Mouse (Mus musculus): ENCODE measurements around the gene Tmem238l. TPM values are rescaled to one million over a fixed set of nuclear protein-coding genes. Genes with fewer than 3 reads are reported as not detected.

Tmem238l gene
- total RNA-seq (2022), result not detected

DNA sequence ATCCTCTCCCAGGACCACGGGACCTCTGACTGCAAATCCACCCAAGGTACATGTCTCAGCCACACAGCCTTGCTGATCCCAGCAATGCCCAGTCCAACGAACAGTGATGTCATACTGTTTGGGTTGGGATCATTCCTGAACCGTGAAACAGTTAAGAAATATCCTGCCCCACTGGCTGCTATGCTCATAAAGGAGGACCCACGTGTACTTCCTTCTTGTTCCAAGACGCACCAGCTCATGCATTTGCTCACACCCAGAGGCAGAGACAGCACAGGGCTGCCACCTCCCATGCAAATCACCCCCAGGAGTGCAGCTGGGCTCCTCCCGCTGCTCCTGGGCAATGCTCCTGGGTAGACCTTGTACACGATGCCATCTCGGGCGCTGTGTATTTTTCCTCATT, at the start of gene Tmem238l:
TSS of gene Tmem238l (plus strand) at position 336 of the 400 bp plus-strand sequence.
- no peak for DNase-seq (ENCODE audit: low spot score in 2 of 2)

GRCm38 (mm10) chr11:66911811-66912210, 44.6 kb upstream of the Tmem238l start, which contains the start of gene Pirt:
Gene Pirt, plus strand, starts transcription at chr11:66911981.
- no peak for DNase-seq (ENCODE audit: low spot score in 2 of 2)

DNA sequence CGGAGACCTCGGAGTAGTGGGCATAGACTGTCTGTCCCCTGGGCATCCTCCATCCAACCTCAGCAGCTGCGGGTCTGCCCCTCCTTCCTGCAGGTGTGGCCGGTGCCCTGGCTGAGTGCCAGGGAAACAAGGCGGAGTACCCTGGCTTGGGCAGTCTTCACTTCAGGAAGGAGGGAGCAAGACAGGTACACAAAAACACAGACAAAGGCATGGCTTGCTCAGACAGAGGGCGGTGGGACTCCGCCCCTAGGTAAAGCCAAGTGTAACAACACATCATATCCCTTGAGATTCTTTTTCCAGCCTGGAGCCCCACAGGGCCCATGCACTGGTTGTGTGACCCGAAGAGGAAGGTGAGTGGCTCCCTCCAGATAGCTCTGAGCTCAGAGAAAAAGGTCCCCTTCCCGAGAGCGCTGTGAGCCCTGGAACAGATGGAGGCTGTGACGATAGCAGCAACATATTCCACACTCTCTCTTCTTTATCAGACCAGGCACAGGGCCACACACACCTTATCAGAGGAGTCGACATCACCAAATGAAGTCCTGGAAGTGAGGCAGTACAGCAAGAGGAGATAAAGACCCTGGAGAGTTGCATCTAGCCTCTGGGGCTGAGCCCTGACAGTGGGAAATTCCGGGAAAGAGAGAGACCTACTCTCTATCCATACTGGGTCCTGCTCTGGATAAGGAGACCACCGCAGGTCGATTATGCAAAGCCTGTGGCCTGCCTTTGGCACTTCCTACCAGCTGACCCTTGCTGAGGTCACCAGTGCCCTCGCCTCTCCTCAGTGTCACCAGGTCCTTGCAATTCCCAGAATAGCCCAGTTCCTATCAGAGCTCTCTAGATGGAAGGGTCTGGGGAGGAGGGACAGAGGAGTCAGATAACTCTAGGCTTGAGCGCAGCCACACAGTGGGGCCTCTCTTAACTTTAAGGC, 43.6 kb upstream of the Tmem238l start:
- no peak for DNase-seq (ENCODE audit: low spot score in 2 of 2)

GRCm38 (mm10) chr11:66914249-66914648, 42.2 kb upstream of the Tmem238l start:
- peak in 1 of 2 experiments; percentile 43 for DNase-seq (ENCODE audit: low spot score in 2 of 2)

DNA sequence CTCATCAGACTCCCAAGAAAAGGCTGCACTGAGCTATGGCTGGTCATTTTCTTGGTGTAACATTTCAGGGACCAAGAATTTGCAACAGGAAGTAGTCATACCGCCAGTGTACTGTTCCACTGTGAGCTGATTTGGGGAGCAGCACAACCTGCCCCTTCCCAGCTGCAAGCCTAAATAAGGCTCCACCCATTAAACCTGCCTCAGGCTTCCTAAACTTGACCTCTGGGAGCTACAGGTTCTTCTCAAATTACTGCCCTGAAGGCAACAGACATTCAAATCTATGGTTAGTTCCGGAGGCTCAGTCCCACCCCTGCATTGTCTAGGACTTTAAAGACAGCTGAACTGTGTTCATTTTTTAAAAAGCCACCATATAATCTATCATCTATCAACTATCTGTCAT, 36.4 kb upstream of the Tmem238l start:
- no peak for DNase-seq (ENCODE audit: low spot score in 2 of 2)

- no peak for DNase-seq (ENCODE audit: low spot score in 2 of 2)
Observed at GRCm38 (mm10) chr11:66924095-66924823, 32.2 kb upstream of the Tmem238l start.

- DNase-seq (ENCODE audit: low spot score in 2 of 2), result no peak
Observed at GRCm38 (mm10) chr11:66928311-66928710, 28.1 kb upstream of the Tmem238l start.

DNA sequence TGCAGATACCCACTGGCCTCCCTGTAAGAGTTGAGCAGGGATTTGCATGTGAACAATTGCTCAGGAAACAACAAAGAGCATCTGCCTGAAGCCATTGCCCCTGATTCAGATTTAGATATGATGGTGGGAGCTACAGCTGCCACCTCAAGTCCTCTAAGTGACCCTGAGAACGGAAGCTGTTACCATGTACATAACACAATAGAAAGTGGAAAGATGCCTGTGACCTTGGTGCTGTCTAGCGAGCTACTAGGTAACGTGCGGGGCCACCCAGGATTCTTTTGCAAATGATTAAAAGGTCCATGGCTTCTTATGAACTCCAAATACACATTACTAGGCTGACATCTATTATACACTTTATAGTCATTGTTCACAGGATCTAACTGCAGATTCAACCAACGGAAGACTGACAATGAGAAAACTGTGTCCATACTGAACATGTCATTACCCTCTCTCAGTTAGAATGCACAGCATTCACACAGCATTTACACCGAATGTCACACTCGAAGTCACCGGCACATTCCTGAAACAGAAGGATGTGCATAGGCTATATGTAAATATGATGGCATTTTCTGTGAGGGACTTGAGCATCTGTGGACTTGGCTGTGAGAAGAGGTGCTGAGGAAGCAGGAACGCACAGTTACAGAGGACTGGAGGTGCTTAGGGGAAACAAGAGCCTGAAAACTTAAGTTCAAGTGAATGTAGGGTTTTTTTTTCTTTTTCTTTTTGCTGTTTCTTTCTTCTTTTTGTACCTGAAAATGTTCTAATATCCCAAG, 23.4 kb upstream of the Tmem238l start:
- DNase-seq (ENCODE audit: low spot score in 2 of 2), result no peak

DNA sequence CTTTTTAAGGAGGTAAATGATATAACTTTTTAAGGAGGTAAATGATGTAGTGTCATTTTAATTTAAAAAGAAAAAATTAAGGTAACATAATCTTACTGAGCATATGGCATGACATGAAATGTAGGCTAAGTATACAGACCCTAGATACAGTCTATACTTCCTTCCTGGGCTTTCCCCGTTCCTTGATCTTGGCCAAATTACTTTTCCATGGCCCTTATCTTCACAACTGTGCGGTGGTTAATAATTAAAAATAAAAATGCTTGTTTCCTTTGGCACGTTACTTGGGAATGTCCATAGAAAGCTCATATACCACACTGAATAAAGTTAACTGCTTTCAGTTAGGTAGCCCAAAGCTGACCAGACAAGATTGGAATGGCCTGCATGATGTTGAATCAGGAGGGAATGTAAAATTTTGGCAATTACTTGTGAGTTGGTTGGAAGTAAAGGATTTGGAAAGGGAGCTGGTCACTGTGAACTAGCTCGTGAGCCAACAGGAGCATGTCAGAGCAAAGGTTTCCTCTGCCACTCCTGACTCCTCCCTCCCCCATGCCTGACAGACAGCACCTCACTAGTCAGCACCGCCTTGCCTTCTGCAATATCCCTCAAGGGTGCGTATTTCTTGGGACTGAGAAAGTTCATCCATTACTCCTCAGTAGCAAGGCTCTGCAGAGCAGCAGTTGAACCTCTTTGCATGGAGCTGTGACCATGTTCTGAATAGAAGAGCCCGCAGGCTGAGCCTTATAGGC, 21.8 kb upstream of the Tmem238l start:
- no peak for DNase-seq (ENCODE audit: low spot score in 2 of 2)

GRCm38 (mm10) chr11:66942011-66942410, 14.4 kb upstream of the Tmem238l start:
- no peak for DNase-seq (ENCODE audit: low spot score in 2 of 2)

- no peak for DNase-seq (ENCODE audit: low spot score in 2 of 2)
Observed at GRCm38 (mm10) chr11:66945224-66945767, 11.1 kb upstream of the Tmem238l start.

DNA sequence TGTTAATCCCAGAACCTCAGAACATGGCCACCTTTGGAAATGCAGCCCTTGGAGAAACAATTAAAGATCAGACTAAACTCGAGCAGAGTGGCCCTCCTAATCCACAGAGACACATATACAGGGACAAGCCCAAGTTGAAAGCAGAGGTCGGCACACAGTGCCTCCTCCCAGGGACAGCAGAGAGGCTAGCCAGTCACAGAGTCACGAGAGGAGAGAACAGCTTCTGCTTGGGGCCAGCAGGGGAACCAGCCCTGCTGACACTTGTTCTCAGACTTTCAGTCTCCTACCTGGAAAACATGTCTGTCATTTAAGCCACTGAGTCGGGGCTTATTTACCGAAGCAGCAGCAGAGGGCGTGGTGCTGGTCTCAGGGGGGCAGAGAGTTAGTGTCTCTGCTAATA, 9.9 kb upstream of the Tmem238l start:
- no peak for DNase-seq (ENCODE audit: low spot score in 2 of 2)

DNA sequence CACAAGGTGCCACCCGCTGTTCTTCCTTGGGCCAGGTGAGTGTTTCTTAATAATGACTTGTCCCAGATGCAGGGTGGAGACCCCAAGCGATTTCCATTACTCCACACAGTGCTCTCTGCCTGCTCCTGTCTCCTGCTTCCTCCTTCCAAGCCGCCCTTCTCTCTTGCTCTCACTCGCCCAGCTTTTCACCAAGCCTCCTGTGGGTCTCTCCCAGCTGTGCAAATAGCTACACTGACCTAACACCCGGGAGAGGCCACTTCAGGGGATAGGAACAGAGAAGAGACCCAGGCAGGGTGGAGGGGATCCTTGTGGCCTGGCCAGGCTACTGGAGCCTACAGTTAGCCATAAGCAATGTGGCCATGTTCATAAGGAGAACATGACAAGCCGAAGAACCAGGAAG, 9.5 kb upstream of the Tmem238l start:
- DNase-seq (ENCODE audit: low spot score in 2 of 2), result no peak

DNA sequence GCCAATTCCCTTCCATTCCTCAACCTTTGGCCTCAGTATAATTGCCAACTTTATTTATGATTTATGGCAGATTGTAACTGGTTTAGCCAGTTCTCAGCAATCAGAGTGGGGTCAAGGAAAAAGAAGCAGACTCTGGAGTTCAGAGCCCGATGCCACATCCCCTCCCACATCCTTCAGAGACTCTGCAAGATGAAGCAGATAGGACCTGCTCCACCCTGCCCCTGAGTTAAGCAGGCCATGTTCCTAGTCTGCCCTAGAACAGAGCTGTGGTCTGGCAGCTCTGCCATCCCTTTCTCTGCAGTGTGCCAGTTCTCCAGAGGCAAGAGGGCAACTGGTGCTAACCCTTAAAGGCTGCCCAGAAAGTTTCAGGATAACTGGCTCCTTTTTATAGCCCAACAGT, 4.4 kb downstream of the Tmem238l start:
- DNase-seq (ENCODE audit: low spot score in 2 of 2), result no peak

DNA sequence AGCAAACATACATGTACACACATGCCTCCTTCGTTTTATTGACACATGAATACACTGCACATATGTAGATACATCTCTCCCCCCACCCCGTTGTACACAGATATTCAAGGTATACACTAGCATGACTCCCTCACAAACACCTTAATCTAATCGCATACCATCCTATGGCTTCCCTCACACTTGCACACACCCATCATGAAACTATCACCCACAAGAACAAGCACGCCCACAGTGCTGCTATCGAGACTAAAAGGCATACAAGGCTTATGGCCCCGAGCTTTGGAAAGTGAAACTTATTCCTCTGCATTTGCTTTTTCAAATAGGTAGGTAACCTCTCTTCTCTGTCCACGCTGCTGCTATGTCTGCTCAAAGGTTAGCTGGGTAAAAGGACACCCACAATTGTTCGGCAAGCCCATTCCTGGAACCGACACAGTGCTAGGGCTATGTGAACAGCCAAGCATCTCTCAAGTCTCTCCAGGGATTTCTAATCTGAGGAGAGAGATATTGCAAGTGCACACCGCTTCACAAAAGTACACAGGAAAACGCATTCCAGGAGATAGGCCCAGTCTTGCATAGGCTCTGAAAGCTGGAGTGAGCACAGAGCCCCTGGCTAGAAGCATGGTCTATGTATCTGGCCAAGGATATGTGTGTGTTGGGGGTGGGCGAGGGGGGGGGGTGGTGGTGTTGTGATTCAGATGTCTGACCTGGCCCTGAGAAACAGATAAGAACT, 5.2 kb downstream of the Tmem238l start:
- no peak for DNase-seq (ENCODE audit: low spot score in 2 of 2)

DNA sequence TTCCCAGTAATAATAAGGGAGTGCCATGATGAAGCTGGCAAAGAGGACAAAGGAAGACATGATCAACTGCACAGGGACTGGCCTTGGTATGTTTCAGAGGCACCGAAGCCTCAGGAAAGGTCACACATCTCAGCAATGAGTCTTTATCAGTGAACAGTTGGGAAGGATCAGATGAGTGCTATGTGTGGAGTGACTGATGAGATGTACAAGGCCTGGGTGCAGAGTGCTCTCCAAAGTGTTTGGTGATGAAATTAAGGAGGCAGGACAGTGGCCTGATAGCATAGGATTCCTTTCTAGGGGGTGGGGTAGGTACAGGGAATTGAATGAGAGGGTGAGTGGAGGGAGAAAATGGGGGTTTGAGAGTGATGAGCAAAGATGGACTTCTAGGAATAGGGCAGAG, 7.0 kb downstream of the Tmem238l start:
- no peak for DNase-seq (ENCODE audit: low spot score in 2 of 2)

- DNase-seq (ENCODE audit: low spot score in 2 of 2), result no peak
Observed at GRCm38 (mm10) chr11:66966500-66967116, 10.2 kb downstream of the Tmem238l start.

DNA sequence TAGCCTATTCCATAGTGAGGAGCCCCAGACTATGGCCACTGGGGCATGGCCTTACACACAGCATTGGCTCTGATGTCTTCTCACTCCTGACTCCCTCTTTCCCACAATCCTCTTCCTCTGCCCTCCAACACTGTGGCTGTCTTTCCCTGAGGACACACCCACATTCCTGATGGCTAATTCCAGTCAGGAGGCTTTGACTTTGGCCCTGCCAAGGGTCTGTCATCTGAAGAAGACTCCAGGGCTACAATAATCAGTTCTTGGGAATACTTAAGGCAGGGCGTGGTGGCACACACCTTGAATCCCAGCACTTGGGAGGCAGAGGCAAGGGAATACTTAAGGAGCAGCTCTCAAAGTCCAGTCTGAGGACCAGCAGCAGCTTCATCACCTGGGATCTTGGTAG, 12.1 kb downstream of the Tmem238l start:
- no peak for DNase-seq (ENCODE audit: low spot score in 2 of 2)

GRCm38 (mm10) chr11:66973507-66973906, 17.1 kb downstream of the Tmem238l start:
- DNase-seq (ENCODE audit: low spot score in 2 of 2), result no peak

Measured in layer of hippocampus, adult 8-10 months (tissue).